Mouse (Mus musculus): Measurements from ENCODE around the gene Rap1gap.

Gene Rap1gap

GRCm38 (mm10) chr4:137692107-137692902, 27.8 kb downstream of the Rap1gap start:
- in situ Hi-C loops (cut with MboI), result no loop called here

GRCm38 (mm10) chr4:137695300-137695699, 30.8 kb downstream of the Rap1gap start:
- in situ Hi-C loops (cut with MboI), result no loop called here

GRCm38 (mm10) chr4:137695900-137696299, 31.4 kb downstream of the Rap1gap start:
- in situ Hi-C loops (cut with MboI), result no loop called here

- in situ Hi-C loops (cut with MboI), result no loop called here
Measured at GRCm38 (mm10) chr4:137697156-137697885, 32.8 kb downstream of the Rap1gap start.

GRCm38 (mm10) chr4:137698076-137698985, 33.8 kb downstream of the Rap1gap start:
- in situ Hi-C loops (cut with MboI), result no loop called here

- in situ Hi-C loops (cut with MboI), result no loop called here
Measured at GRCm38 (mm10) chr4:137699264-137700211, 35.0 kb downstream of the Rap1gap start.

GRCm38 (mm10) chr4:137700960-137701359, 36.4 kb downstream of the Rap1gap start:
- in situ Hi-C loops (cut with MboI), result no loop called here

GRCm38 (mm10) chr4:137703077-137703476, 38.6 kb downstream of the Rap1gap start:
- in situ Hi-C loops (cut with MboI), result no loop called here

GRCm38 (mm10) chr4:137704561-137704960, 40.0 kb downstream of the Rap1gap start:
- in situ Hi-C loops (cut with MboI), result no loop called here

- in situ Hi-C loops (cut with MboI), result no loop called here
Measured at GRCm38 (mm10) chr4:137705379-137705778, 40.9 kb downstream of the Rap1gap start.

GRCm38 (mm10) chr4:137706510-137706909, 42.0 kb downstream of the Rap1gap start:
- in situ Hi-C loops (cut with MboI), result no loop called here

- in situ Hi-C loops (cut with MboI), result no loop called here
Measured at GRCm38 (mm10) chr4:137707216-137707990, 42.9 kb downstream of the Rap1gap start.

GRCm38 (mm10) chr4:137712963-137713362, 48.4 kb downstream of the Rap1gap start:
- in situ Hi-C loops (cut with MboI), result no loop called here

- in situ Hi-C loops (cut with MboI), result no loop called here
Measured at GRCm38 (mm10) chr4:137714020-137714624, 49.6 kb downstream of the Rap1gap start.

GRCm38 (mm10) chr4:137717005-137717404, 52.5 kb downstream of the Rap1gap start:
- in situ Hi-C loops (cut with MboI), result no loop called here

- in situ Hi-C loops (cut with MboI), result no loop called here
Measured at GRCm38 (mm10) chr4:137717671-137718070, 53.1 kb downstream of the Rap1gap start.

GRCm38 (mm10) chr4:137719378-137720077, 55.0 kb downstream of the Rap1gap start:
- in situ Hi-C loops (cut with MboI), result no loop called here

GRCm38 (mm10) chr4:137721563-137721962, 57.0 kb downstream of the Rap1gap start:
- in situ Hi-C loops (cut with MboI), result no loop called here

- in situ Hi-C loops (cut with MboI), result no loop called here
Measured at GRCm38 (mm10) chr4:137722230-137722629, 57.7 kb downstream of the Rap1gap start.
